In genomic region chr12:33335410-33335809, GRCm38 (mm10) we compare ENCODE assay signal across 26 mouse cellular contexts. TPM values are rescaled to one million over a fixed set of nuclear protein-coding genes. Genes with fewer than 3 reads are reported as not detected.
DNase-seq lines count a peak whose midpoint lies in the region; ATAC-seq lines count a peak whose summit lies in the region.
"Had no signal": no experiment of that assay in that cellular context is flagged by ENCODE, and none has a peak within 500 bp of the region (broad histone marks: within the 10 kb centered on the region; RNA-seq: fewer than 3 reads in every experiment).

No protein-coding gene starts in this region.

- H3K36me3 ChIP-seq in forebrain, embryonic 13.5 days (ENCODE audit: poor library complexity, severe bottlenecking): no peaks in the 10 kb centered on the region
- H3K36me3 ChIP-seq in forebrain, embryonic 10.5 days (replicated peaks): no peaks in the 10 kb centered on the region
- peaks cover 67% of the 10 kb centered on the region for H3K36me3 ChIP-seq in liver, embryonic 12.5 days
- H3K36me3 ChIP-seq: embryonic facial prominence, embryonic 15.5 days; heart, embryonic 10.5 days; limb, embryonic 12.5 days; midbrain, embryonic 15.5 days; neural tube, embryonic 12.5 days had no signal

- H3K9ac ChIP-seq in forebrain, embryonic 13.5 days: no peak overlapping the region
- H3K9ac ChIP-seq in liver, embryonic 12.5 days: peak overlapping the region; percentile 45
- H3K9ac ChIP-seq: embryonic facial prominence, embryonic 15.5 days; limb, embryonic 12.5 days; midbrain, embryonic 15.5 days; neural tube, embryonic 12.5 days had no signal

- no peak overlapping the region for H3K4me2 ChIP-seq in forebrain, embryonic 13.5 days
- H3K4me2 ChIP-seq in liver, embryonic 12.5 days: peak overlapping the region; percentile 52
- H3K4me2 ChIP-seq: embryonic facial prominence, embryonic 15.5 days; limb, embryonic 12.5 days; midbrain, embryonic 15.5 days; neural tube, embryonic 12.5 days had no signal

- DNase-seq in forebrain, embryonic 10.5 days (ENCODE audit: extremely low spot score, low spot score): no peak
- peak; percentile 54 for DNase-seq in c-Kit-positive CD71-positive TER-119-negative erythroid progenitor cells, embryonic 14.5 days (ENCODE audit: low read depth)
- DNase-seq in adipocyte (ENCODE audit: low spot score): no peak
- no peak for DNase-seq in embryo, embryonic 9.5 days (ENCODE audit: extremely low spot score)
- DNase-seq: adrenal gland, postnatal 36 days; cerebellum, adult 2 months; cerebellum, postnatal 36 days; gastrocnemius, adult 2 months; heart, postnatal 14 days; kidney, adult 9 months; kidney, postnatal 14 days; lung, adult 2 months; right cerebral cortex, postnatal 14 days; spleen, adult 18-20 months; thymus, postnatal 14 days had no signal

- H3K27ac ChIP-seq in forebrain, embryonic 13.5 days: peak overlapping the region; percentile 6; the same call in 1 of the 2 replicates
- H3K27ac ChIP-seq in forebrain, embryonic 10.5 days: no peak overlapping the region
- H3K27ac ChIP-seq in liver, embryonic 12.5 days: peak overlapping the region; percentile 80
- H3K27ac ChIP-seq: embryonic facial prominence, embryonic 15.5 days; gastrocnemius, adult 2 months; heart, embryonic 10.5 days; hindbrain, postnatal 0 days; limb, embryonic 12.5 days; midbrain, embryonic 15.5 days; neural tube, embryonic 12.5 days had no signal

- no peak for ATAC-seq in forebrain, embryonic 13.5 days
- ATAC-seq in liver, embryonic 12.5 days: peak; percentile 76
- ATAC-seq in megakaryocyte progenitor cell, adult 5-6 weeks (replicated peaks; ENCODE audit: poor library complexity): peak; percentile 23
- ATAC-seq: hindbrain, postnatal 0 days; intestine, embryonic 16.5 days; midbrain, embryonic 15.5 days had no signal

- 89% methylated on average over 4 of the region's 4 CpGs for WGBS in forebrain, embryonic 13.5 days
- 85% methylated on average over 4 of the region's 4 CpGs for WGBS in forebrain, embryonic 10.5 days
- WGBS in liver, embryonic 12.5 days (ENCODE audit: insufficient replicate concordance): 29% methylated on average over 4 of the region's 4 CpGs

- no peaks in the 10 kb centered on the region for H3K9me3 ChIP-seq in forebrain, embryonic 13.5 days (replicated peaks)
- no peaks in the 10 kb centered on the region for H3K9me3 ChIP-seq in forebrain, embryonic 10.5 days
- no peaks in the 10 kb centered on the region for H3K9me3 ChIP-seq in liver, embryonic 12.5 days (replicated peaks)
- H3K9me3 ChIP-seq: embryonic facial prominence, embryonic 15.5 days; heart, embryonic 10.5 days; limb, embryonic 12.5 days; midbrain, embryonic 15.5 days; neural tube, embryonic 12.5 days had no signal

- peaks cover 31% of the 10 kb centered on the region for H3K4me1 ChIP-seq in forebrain, embryonic 13.5 days
- no peaks in the 10 kb centered on the region for H3K4me1 ChIP-seq in forebrain, embryonic 10.5 days
- H3K4me1 ChIP-seq in liver, embryonic 12.5 days: peaks cover 43% of the 10 kb centered on the region

- H3K4me3 ChIP-seq in forebrain, embryonic 13.5 days: no peak overlapping the region
- no peak overlapping the region for H3K4me3 ChIP-seq in forebrain, embryonic 10.5 days
- H3K4me3 ChIP-seq in liver, embryonic 12.5 days: no peak overlapping the region
- H3K4me3 ChIP-seq: embryonic facial prominence, embryonic 15.5 days; gastrocnemius, adult 2 months; heart, embryonic 10.5 days; limb, embryonic 12.5 days; midbrain, embryonic 15.5 days; neural tube, embryonic 12.5 days had no signal

- H3K27me3 ChIP-seq in forebrain, embryonic 13.5 days: no peaks in the 10 kb centered on the region
- H3K27me3 ChIP-seq in forebrain, embryonic 10.5 days (ENCODE audit: poor library complexity, severe bottlenecking): no peaks in the 10 kb centered on the region
- H3K27me3 ChIP-seq in liver, embryonic 12.5 days (replicated peaks): no peaks in the 10 kb centered on the region
- H3K27me3 ChIP-seq: embryonic facial prominence, embryonic 15.5 days; limb, embryonic 12.5 days; midbrain, embryonic 15.5 days had no signal

RNA-seq across cellular contexts. Expression of gene Efcab10, which starts 59.2 kb away (rescaled TPM):
- polyA plus RNA-seq in forebrain, embryonic 13.5 days (2015; fragmentation: Nextera tagmentation; extraction: Ambion mirVana): 1.0 and 1.6 TPM in 2 replicates
- 0.89 and 0.90 TPM in 2 replicates for polyA plus RNA-seq in forebrain, embryonic 10.5 days (2016; fragmentation: Nextera tagmentation; extraction: Ambion mirVana)
- polyA plus RNA-seq in liver, embryonic 12.5 days (2016; fragmentation: Nextera tagmentation; extraction: Ambion mirVana): not detected in 2 replicates
- not detected in 2 replicates for total RNA-seq in megakaryocyte progenitor cell, adult 5-6 weeks (2015)
- not detected in 2 replicates for total RNA-seq in megakaryocyte progenitor cell, adult 5-6 weeks (2017)
- total RNA-seq: gastrocnemius, adult 2 months; gastrocnemius, postnatal 4 days; hindbrain, postnatal 0 days had no signal
- polyA plus RNA-seq: intestine, embryonic 16.5 days had no signal
